Mouse (Mus musculus) limb, embryonic 14.5 days (tissue): ENCODE data around the gene Trib3. TPM values are rescaled to one million over a fixed set of nuclear protein-coding genes. Genes with fewer than 3 reads are reported as not detected.

Source experiments
- ATAC-seq: fragments of 200-750 bp; cut with Nextera tagmentation; 2 replicates; pipeline ENCODE4 v1.8.0; 2017; ENCODE audit warnings: low read depth, moderate number of reproducible peaks, moderate TSS enrichment; ENCODE audit not compliant: low FRiP score
- DNase-seq: peaks from one replicate; pipeline ENCODE4 v3.0.0-alpha.2; 2015; ENCODE audit warnings: low spot score
- H3K27ac ChIP-seq: fragments of 300-500 bp; sonication (generic); replicated peaks from 2 replicates; pipeline ENCODE4 v1.5.1; 2014; ENCODE audit warnings: low read depth, mild to moderate bottlenecking, low read length, moderate library complexity, mixed read lengths
- H3K27me3 ChIP-seq: fragments of 300-500 bp; sonication (generic); 2 replicates; pipeline ENCODE4 v1.6.1; 2014; ENCODE audit warnings: low read length, mixed read lengths; ENCODE audit not compliant: control insufficient read depth, insufficient read depth
- H3K36me3 ChIP-seq: fragments of 300-500 bp; sonication (generic); 2 replicates; pipeline ENCODE4 v1.6.1; 2014; ENCODE audit warnings: mild to moderate bottlenecking, low read length, moderate library complexity, mixed read lengths; ENCODE audit not compliant: control insufficient read depth, insufficient read depth
- H3K4me1 ChIP-seq: fragments of 300-500 bp; sonication (generic); 2 replicates; pipeline ENCODE4 v1.6.1; 2014; ENCODE audit warnings: antibody characterized with exemption, low read length, mixed read lengths; ENCODE audit not compliant: control insufficient read depth, insufficient read depth
- H3K4me2 ChIP-seq: fragments of 300-500 bp; sonication (generic); replicated peaks from 2 replicates; pipeline ENCODE4 v1.6.1; 2014; ENCODE audit warnings: low read depth, mild to moderate bottlenecking, low read length, moderate library complexity; ENCODE audit not compliant: severe bottlenecking
- H3K4me3 ChIP-seq: fragments of 300-500 bp; sonication (generic); replicated peaks from 2 replicates; pipeline ENCODE4 v1.5.1; 2014; ENCODE audit warnings: low read length
- H3K9ac ChIP-seq: fragments of 300-500 bp; sonication (generic); 2 replicates; pipeline ENCODE4 v1.6.1; 2014; ENCODE audit warnings: mild to moderate bottlenecking, low read depth, low read length, moderate library complexity; ENCODE audit not compliant: severe bottlenecking
- H3K9me3 ChIP-seq: fragments of 300-500 bp; sonication (generic); 2 replicates; pipeline ENCODE4 v1.6.1; 2016; ENCODE audit warnings: low read length; ENCODE audit not compliant: control insufficient read depth
- POLR2A ChIP-seq: fragments of 200-500 bp; IDR thresholded peaks from 2 replicates; pipeline ENCODE4 v1.8.0; 2012; ENCODE audit warnings: inconsistent platforms, mild to moderate bottlenecking, moderate library complexity, borderline replicate concordance; ENCODE audit not compliant: insufficient read depth, insufficient read length; ENCODE audit errors: extremely low read depth
- WGBS: fragments of 180-500 bp; shearing (Covaris S2); extraction: QIAGEN DNeasy Blood & Tissue Kit; methylation state at CpG from one replicate; pipeline ENCODE4 v1.1.7; 2014; 5-methylcytosine and 5-hydroxymethylcytosine counted together
- polyA plus RNA-seq, 2 experiments: library from polyadenylated mRNA; depleted of rRNA in 1 of 2; stranded (reverse) in 1 of 2; unstranded in 1 of 2; fragments of >200 nt; fragmentation: Nextera tagmentation in 1 of 2; extraction: Ambion mirVana in 1 of 2; gene quantifications; 2 replicates each; pipeline versions ENCODE4 v1.2.1 to v1.2.3; 2012 to 2014

Gene Trib3
- polyA plus RNA-seq, 2 experiments = 0.99 to 1.4 TPM

- Histone ChIP-seq H3K27me3 (no peaks in the 10 kb centered on the region), H3K9me3 (no peaks in the 10 kb centered on the region), H3K27ac (no peak overlapping the region), H3K36me3 (no peaks in the 10 kb centered on the region), H3K4me1 (peaks cover 7% of the 10 kb centered on the region; the same call in 1 of the 2 replicates), H3K4me3 (peak overlapping the region; percentile 24), H3K4me2 (peak overlapping the region; percentile 45), H3K9ac (peak overlapping the region; percentile 48; the same call in 1 of the 2 replicates)
- peak; percentile 30 for DNase-seq
- peak; percentile 62 for ATAC-seq
- 4% methylated on average over 21 of the region's 21 CpGs for WGBS
- no peak for TF ChIP-seq POLR2A
Measured at GRCm38 (mm10) chr2:152375652-152376344, 32.0 kb upstream of the Trib3 start.

GRCm38 (mm10) chr2:152373547-152373946 is 29.7 kb upstream of the Trib3 start:
- no peak for ATAC-seq
- H3K36me3 ChIP-seq = no peaks in the 10 kb centered on the region
- peaks cover 7% of the 10 kb centered on the region; the same call in 1 of the 2 replicates for H3K4me1 ChIP-seq
- no peak for TF ChIP-seq POLR2A
- H3K9ac ChIP-seq = no peak overlapping the region
- H3K27me3 ChIP-seq = no peaks in the 10 kb centered on the region
- no peak overlapping the region for H3K27ac ChIP-seq
- WGBS = 77% methylated on average over 9 of the region's 9 CpGs
- no peak for DNase-seq
- H3K4me2 ChIP-seq = no peak overlapping the region
- no peak overlapping the region for H3K4me3 ChIP-seq
- H3K9me3 ChIP-seq = no peaks in the 10 kb centered on the region

- TF ChIP-seq POLR2A = no peak
- Histone ChIP-seq H3K9ac (no peak overlapping the region), H3K36me3 (no peaks in the 10 kb centered on the region), H3K9me3 (no peaks in the 10 kb centered on the region), H3K4me2 (no peak overlapping the region), H3K4me3 (no peak overlapping the region), H3K27me3 (no peaks in the 10 kb centered on the region), H3K4me1 (peaks cover 7% of the 10 kb centered on the region; the same call in 1 of the 2 replicates), H3K27ac (no peak overlapping the region)
- ATAC-seq (no peak), DNase-seq (no peak)
- WGBS = 53% methylated on average over 4 of the region's 4 CpGs
Measured at GRCm38 (mm10) chr2:152372661-152373060, 28.8 kb upstream of the Trib3 start.

- Histone ChIP-seq H3K4me2 (no peak overlapping the region), H3K27ac (no peak overlapping the region), H3K4me1 (peaks cover 7% of the 10 kb centered on the region; the same call in 1 of the 2 replicates), H3K9me3 (no peaks in the 10 kb centered on the region), H3K27me3 (no peaks in the 10 kb centered on the region), H3K9ac (no peak overlapping the region), H3K4me3 (no peak overlapping the region), H3K36me3 (no peaks in the 10 kb centered on the region)
- 77% methylated on average over 7 of the region's 7 CpGs for WGBS
- ATAC-seq (no peak), DNase-seq (no peak)
- TF ChIP-seq POLR2A = no peak
Measured at GRCm38 (mm10) chr2:152372104-152372503, 28.3 kb upstream of the Trib3 start.

- H3K4me1 ChIP-seq = no peaks in the 10 kb centered on the region; the same call in 1 of the 2 replicates
- no peaks in the 10 kb centered on the region for H3K9me3 ChIP-seq
- no peaks in the 10 kb centered on the region for H3K36me3 ChIP-seq
- 29% methylated on average over 14 of the region's 14 CpGs for WGBS
- ATAC-seq (no peak), DNase-seq (peak; percentile 55)
- H3K27me3 ChIP-seq = no peaks in the 10 kb centered on the region
- TF ChIP-seq POLR2A = no peak
- H3K4me3 ChIP-seq = no peak overlapping the region
- no peak overlapping the region for H3K9ac ChIP-seq
- no peak overlapping the region for H3K27ac ChIP-seq
- H3K4me2 ChIP-seq = no peak overlapping the region
Measured at GRCm38 (mm10) chr2:152368532-152369140, 24.8 kb upstream of the Trib3 start.
